Mouse (Mus musculus) heart, adult 2 months (tissue): ENCODE data around the gene Tssk2.

Experiments used
- CTCF ChIP-seq: fragments of 200-600 bp; IDR thresholded peaks from 2 replicates; pipeline ENCODE4 v1.8.1; 2022; ENCODE audit warnings: antibody characterized with exemption, mild to moderate bottlenecking, moderate library complexity
- EP300 ChIP-seq: fragments of 200-500 bp; IDR thresholded peaks from 2 replicates; pipeline ENCODE4 v1.6.1; 2011; ENCODE audit warnings: low read depth, low read length, control low read depth; ENCODE audit not compliant: insufficient read depth
- POLR2A ChIP-seq: fragments of 200-500 bp; IDR thresholded peaks from 2 replicates; pipeline ENCODE4 v1.6.1; 2011; ENCODE audit warnings: mild to moderate bottlenecking, low read depth, low read length, control low read depth; ENCODE audit not compliant: insufficient read depth

- TF ChIP-seq CTCF (no peak), EP300 (no peak), POLR2A (no peak)
These were observed 27.2 kb upstream of the Tssk2 start for GRCm38 (mm10) chr16:17871248-17871647.
